Mouse (Mus musculus) B cell, adult 2 months (primary cell): ENCODE measurements around the gene Art3.

Source experiments
- DNase-seq, 2 experiments: peaks; one replicate each; pipeline ENCODE4 v3.0.0; 2022

Art3 gene

DNA sequence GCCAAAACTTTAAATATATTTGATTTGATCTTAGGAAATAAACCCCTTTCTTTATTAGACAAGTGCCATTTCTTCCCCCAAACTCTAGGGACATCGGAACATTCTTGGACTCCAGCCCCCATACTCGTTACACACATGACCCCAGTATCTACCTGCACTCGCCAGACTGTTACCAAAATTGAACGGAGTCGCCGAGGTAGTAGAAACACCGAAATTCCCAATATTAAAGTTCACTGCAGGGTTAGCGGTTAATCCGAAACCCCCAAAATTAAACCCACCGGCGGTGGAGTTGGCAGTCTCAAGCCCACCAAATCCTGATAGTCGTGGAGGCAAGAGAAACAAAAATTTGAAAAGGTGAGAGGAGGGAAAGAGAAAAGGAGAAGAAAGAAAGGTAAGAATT lies 102.4 kb downstream of the Art3 start:
- DNase-seq, result peak in 1 of 2 experiments; percentile 11

DNA sequence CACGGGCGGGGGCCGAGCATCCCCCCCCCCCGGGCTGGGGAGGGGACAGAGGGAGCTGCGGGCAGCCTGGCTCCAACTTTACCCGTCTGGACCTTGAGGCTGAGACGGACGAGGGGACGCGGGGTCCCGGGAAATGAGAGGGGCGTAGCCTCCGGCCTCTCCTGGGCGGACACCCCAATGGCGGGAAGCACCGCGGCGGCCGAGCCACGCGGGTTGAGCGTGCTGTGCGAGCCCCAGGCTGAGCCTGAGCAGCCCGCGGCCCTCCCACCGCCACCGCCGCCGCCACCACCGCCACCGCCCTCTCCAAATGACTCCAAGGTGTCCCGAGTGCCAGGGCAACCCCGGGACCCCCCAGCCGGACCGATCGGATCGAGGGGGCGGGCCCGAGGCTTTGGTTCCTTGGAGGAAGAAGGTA lies 103.0 kb downstream of the Art3 start:
- no peak for DNase-seq

DNA sequence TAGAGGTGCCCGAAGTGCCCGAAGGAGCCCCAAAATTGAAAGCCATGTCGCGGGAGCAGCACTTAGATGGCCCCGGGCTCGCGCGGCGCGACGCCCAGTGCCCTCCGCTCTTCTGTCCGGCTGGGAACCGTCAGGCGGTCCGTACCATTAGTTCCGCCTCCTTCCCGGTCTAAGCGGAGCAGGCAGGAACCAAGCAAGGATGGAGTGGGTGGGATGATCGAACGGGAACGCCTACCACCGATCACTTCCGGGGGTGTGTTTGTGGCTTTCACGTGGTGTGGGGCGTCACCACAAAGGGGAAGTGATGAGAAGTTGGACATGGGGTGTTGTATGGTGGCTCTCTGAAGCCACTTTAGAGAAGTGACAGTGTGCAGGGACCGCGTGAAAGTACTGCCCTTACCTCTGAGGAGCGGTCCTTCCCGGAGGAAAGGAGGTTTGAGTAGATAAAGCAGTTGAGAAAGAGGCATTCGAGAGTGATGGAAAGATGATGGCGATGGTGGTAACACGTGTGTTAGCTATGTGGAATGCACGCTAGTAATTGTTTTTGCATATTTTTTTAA lies 103.5 kb downstream of the Art3 start, which contains the start of gene Nup54:
Gene Nup54 (minus strand): TSS at position 195 of the 560 bp plus-strand sequence.
- DNase-seq, result peak; percentile 99

DNA sequence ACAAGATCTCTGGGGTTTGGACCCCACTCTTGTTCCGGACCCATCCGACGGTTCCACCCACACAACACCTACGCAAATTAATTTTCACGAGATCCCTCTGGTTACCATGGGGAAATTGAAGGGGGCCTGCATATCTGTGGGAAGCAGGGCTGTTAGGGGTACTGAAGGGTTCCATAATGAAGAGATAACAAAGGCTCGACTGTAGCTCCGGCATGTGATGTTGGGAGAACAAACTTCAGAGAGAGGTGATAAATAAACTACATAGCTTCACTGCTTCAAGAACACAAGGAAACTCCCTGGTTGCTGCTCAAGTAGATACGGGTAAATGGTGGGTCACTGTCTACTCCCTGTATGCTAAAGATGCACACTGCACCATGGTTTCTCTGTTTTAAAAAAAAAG lies 106.9 kb downstream of the Art3 start:
- no peak for DNase-seq

DNA sequence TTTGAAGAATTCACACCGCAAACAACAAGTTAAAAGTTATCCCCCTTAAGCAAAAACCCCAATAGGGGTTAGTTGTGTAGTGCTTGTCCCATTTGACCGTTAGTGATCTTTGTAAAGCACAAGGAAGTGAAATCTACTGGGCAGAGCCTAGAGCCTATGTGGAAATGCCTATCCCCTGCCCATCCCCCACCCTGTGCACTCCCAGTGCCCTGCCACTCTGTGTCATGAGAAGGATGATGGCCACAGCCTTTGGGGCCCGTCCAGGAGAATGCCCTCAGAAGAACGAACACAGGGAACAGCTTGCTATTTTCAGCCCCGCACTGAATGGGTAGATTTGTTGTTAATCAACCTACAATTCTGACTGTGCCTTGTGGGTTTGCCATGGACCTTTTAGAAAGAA lies 109.9 kb downstream of the Art3 start:
- no peak for DNase-seq

DNA sequence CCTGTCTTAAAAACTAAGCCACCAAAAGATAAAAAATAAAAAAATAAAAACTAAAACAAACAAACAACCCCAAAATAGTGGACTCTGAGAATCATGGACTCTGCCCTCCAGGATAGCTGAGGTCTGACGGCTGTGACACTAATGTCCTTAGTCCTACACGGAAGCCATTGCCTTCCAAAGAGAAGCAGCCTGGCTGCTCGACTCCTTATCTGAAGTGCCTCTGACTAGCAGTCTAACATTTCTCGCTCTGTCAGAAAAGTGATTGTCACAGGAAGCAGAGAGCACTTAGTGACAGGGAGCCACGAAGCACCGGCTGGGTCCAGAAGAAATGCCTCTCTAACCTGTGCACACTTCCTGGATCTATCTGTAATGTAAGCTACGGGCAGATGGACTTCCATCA lies 111.3 kb downstream of the Art3 start:
- no peak for DNase-seq

DNA sequence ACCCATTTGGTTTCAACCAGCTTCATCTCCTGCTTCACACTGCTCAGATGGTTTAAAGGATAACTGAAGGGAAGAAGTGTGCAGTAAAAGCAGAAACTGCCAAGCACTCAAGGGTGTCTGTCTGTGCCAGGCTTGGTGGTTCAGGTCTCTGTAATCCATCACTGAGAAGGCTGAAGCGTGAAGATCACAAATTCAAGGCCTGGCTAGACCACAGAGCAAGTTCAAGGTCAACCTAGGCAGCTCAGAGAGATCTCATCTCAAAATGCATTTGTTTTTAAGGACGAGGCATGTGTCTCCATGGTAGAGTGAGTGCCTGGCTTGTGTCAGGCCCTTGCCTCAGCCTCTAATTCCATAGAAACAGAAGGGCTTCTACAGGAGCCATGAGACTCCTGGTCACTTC lies 113.4 kb downstream of the Art3 start:
- DNase-seq, result no peak

DNA sequence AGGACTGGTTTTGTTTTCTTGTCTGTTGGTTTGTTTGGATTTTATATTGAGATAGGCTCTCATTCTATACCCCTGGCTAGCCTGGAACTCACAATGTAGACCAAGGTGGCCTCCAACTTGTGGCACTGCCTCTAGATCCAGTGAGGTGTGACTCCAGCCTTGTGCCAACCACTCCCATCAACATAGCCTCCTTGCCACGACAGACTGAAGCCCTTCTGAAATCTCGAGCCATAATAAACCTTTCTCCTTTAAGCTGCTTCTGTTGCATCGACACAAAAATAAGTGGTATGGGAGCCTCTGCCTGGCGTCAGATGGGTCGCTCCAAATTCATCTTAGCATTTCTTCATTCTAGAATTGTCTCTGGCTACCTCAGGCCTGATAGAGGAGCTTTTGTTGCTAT lies 115.1 kb downstream of the Art3 start:
- no peak for DNase-seq

DNA sequence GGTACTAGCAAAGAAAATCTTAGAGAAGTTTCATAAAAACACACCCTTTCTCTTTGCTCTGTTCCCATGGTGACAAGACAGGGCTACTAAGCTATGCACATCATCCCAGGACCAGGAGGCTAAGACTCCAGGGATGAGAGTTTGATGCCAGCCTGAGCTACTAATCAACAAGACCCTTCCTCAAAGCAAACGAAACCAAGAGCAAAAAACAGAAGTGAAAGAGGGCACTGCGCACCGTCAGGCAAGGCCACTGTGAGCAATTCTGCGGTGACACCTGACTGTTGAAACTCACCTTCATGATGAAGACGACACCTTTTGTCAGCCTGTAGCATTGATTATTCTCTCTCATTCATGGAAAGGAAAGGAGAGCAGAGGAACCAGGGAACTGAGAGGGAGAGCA lies 121.2 kb downstream of the Art3 start:
- DNase-seq, result peak; percentile 7 to 19

DNA sequence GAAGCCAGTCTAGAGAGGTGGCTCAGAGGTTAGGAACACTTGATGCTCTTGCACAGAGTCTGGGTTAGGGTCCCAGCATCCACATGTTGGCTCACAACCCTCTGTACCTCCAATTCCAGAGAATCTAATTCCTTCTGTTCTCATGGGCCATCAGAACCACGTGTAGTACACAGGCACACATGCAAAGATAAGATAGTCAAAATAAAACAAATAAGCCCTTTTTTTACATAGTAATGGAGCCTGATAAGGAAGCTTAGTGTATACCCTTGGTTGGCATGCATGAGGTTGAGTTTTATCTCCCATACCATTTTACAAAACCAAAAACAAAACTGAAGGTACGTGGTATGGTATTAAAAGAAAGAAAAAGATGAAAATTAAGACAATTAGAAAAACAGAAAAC lies 125.8 kb downstream of the Art3 start:
- DNase-seq, result no peak

DNA sequence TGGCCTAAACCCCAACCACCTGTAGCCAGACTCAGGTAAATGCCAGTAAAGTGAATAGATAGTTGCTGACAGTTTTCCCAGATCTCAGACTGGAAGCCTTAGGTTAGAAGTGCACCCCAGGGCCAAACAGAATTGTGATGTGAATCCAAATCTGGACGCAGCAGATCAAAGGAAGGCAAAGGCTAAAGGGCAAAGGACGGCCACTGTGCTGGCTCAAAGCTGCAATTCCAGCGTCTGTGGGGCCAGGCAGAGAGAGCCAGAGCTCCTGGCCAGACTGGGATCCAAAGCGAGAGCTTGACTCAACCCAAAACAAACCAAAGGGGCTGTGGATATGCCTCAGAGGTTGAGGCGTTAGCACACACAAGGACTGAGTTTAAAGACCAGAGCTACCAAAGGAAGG lies 127.1 kb downstream of the Art3 start:
- DNase-seq, result no peak

DNA sequence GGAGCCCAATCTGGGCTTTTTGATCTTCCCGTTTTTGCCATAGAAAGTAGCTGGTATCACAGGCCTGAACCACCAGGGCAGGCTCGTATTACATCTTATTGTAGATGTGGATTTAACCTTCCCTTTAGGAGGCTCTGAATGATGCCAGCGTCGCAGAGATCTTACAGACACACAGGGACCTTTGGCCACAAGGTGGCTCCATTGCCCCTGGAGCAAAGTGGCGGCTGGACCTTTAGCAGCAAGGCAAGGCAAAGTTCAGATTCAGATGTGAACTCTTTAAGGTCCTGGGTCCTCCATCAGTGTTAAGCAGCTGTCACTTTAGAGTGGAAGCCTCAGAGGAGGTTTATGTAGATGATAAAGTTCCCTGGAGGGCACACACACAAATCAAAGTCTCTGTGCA lies 129.7 kb downstream of the Art3 start:
- DNase-seq, result peak; percentile 66 to 69
